ENCODE assay signal across 23 mouse cellular contexts in the genomic region with DNA sequence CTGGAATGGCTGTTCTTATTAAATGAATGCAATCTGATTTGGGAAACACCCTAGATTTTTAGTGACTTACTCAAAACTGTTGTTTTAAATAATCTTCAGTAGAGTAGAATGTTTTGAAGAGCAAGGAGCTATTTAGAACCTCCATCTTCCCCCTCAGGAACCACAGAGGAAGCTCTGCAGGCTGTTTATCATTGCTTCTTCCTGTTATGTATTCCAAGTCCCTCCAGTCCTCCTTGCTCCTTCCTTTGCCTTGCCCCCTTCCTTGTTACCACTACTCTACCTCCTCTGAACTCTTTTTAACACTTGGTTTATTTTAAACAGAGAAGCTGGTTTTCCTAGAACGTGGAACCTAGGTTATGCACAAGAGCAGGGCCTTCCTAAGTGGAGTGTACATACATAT.
"Had no signal": no experiment of that assay in that cellular context is flagged by ENCODE, and none has a peak within 500 bp of the region (broad histone marks: within the 10 kb centered on the region; RNA-seq: fewer than 3 reads in every experiment).

No protein-coding gene starts in this region.

- H3K4me2 ChIP-seq: liver, embryonic 13.5 days; liver, embryonic 15.5 days; lung, embryonic 15.5 days; midbrain, embryonic 12.5 days; neural tube, embryonic 13.5 days; neural tube, embryonic 15.5 days; stomach, embryonic 15.5 days had no signal

- DNase-seq: liver, embryonic 13.5 days; liver, postnatal 0 days; lung, postnatal 14 days; lung, postnatal 36 days; midbrain, embryonic 14.5 days; retina, postnatal 1 day; right cerebral cortex, adult 18-20 months; right cerebral cortex, postnatal 25 days; thymus, adult 2 months; thymus, postnatal 25 days; thymus, postnatal 4 days had no signal

- H3K36me3 ChIP-seq: liver, embryonic 13.5 days; liver, embryonic 15.5 days; lung, embryonic 15.5 days; midbrain, embryonic 10.5 days; midbrain, embryonic 12.5 days; neural tube, embryonic 13.5 days; neural tube, embryonic 15.5 days; stomach, embryonic 15.5 days had no signal

- H3K9me3 ChIP-seq: liver, embryonic 13.5 days; liver, embryonic 15.5 days; lung, embryonic 15.5 days; midbrain, embryonic 10.5 days; midbrain, embryonic 12.5 days; neural tube, embryonic 13.5 days; neural tube, embryonic 15.5 days; stomach, embryonic 15.5 days had no signal

- H3K4me1 ChIP-seq: liver, embryonic 13.5 days; liver, embryonic 15.5 days; lung, embryonic 15.5 days; midbrain, embryonic 10.5 days; midbrain, embryonic 12.5 days; neural tube, embryonic 13.5 days; neural tube, embryonic 15.5 days; stomach, embryonic 15.5 days had no signal

- H3K9ac ChIP-seq: liver, embryonic 13.5 days; liver, embryonic 15.5 days; liver, postnatal 0 days; lung, embryonic 15.5 days; midbrain, embryonic 12.5 days; neural tube, embryonic 13.5 days; neural tube, embryonic 15.5 days; stomach, embryonic 15.5 days had no signal

- ATAC-seq: liver, postnatal 0 days; lung, postnatal 0 days; midbrain, embryonic 16.5 days had no signal

- H3K4me3 ChIP-seq: liver, embryonic 13.5 days; liver, embryonic 15.5 days; lung, embryonic 15.5 days; midbrain, embryonic 10.5 days; midbrain, embryonic 12.5 days; myocyte; neural tube, embryonic 13.5 days; neural tube, embryonic 15.5 days; stomach, embryonic 15.5 days had no signal

- H3K27ac ChIP-seq: liver, embryonic 13.5 days; liver, embryonic 15.5 days; lung, embryonic 15.5 days; macrophage; midbrain, embryonic 10.5 days; midbrain, embryonic 12.5 days; neural tube, embryonic 13.5 days; neural tube, embryonic 15.5 days; stomach, embryonic 15.5 days; stomach, postnatal 0 days had no signal

- H3K27me3 ChIP-seq: liver, embryonic 13.5 days; liver, embryonic 15.5 days; lung, embryonic 15.5 days; midbrain, embryonic 12.5 days; neural tube, embryonic 13.5 days; neural tube, embryonic 15.5 days; stomach, embryonic 15.5 days had no signal
